Mouse (Mus musculus) limb, embryonic 14.5 days (tissue): ENCODE measurements around the gene Slc28a3. TPM values are rescaled to one million over a fixed set of nuclear protein-coding genes. Genes with fewer than 3 reads are reported as not detected.

Experiments
- ATAC-seq: fragments of 200-750 bp; cut with Nextera tagmentation; 2 replicates; pipeline ENCODE4 v1.8.0; 2017; ENCODE audit warnings: low read depth, moderate number of reproducible peaks, moderate TSS enrichment; ENCODE audit not compliant: low FRiP score
- DNase-seq: peaks from one replicate; pipeline ENCODE4 v3.0.0-alpha.2; 2015; ENCODE audit warnings: low spot score
- H3K27ac ChIP-seq: fragments of 300-500 bp; sonication (generic); replicated peaks from 2 replicates; pipeline ENCODE4 v1.5.1; 2014; ENCODE audit warnings: low read depth, mild to moderate bottlenecking, low read length, moderate library complexity, mixed read lengths
- H3K27me3 ChIP-seq: fragments of 300-500 bp; sonication (generic); 2 replicates; pipeline ENCODE4 v1.6.1; 2014; ENCODE audit warnings: low read length, mixed read lengths; ENCODE audit not compliant: control insufficient read depth, insufficient read depth
- H3K36me3 ChIP-seq: fragments of 300-500 bp; sonication (generic); 2 replicates; pipeline ENCODE4 v1.6.1; 2014; ENCODE audit warnings: mild to moderate bottlenecking, low read length, moderate library complexity, mixed read lengths; ENCODE audit not compliant: control insufficient read depth, insufficient read depth
- H3K4me1 ChIP-seq: fragments of 300-500 bp; sonication (generic); 2 replicates; pipeline ENCODE4 v1.6.1; 2014; ENCODE audit warnings: antibody characterized with exemption, low read length, mixed read lengths; ENCODE audit not compliant: control insufficient read depth, insufficient read depth
- H3K4me2 ChIP-seq: fragments of 300-500 bp; sonication (generic); replicated peaks from 2 replicates; pipeline ENCODE4 v1.6.1; 2014; ENCODE audit warnings: low read depth, mild to moderate bottlenecking, low read length, moderate library complexity; ENCODE audit not compliant: severe bottlenecking
- H3K4me3 ChIP-seq: fragments of 300-500 bp; sonication (generic); replicated peaks from 2 replicates; pipeline ENCODE4 v1.5.1; 2014; ENCODE audit warnings: low read length
- H3K9ac ChIP-seq: fragments of 300-500 bp; sonication (generic); 2 replicates; pipeline ENCODE4 v1.6.1; 2014; ENCODE audit warnings: mild to moderate bottlenecking, low read depth, low read length, moderate library complexity; ENCODE audit not compliant: severe bottlenecking
- H3K9me3 ChIP-seq: fragments of 300-500 bp; sonication (generic); 2 replicates; pipeline ENCODE4 v1.6.1; 2016; ENCODE audit warnings: low read length; ENCODE audit not compliant: control insufficient read depth
- POLR2A ChIP-seq: fragments of 200-500 bp; IDR thresholded peaks from 2 replicates; pipeline ENCODE4 v1.8.0; 2012; ENCODE audit warnings: inconsistent platforms, mild to moderate bottlenecking, moderate library complexity, borderline replicate concordance; ENCODE audit not compliant: insufficient read depth, insufficient read length; ENCODE audit errors: extremely low read depth
- WGBS: fragments of 180-500 bp; shearing (Covaris S2); extraction: QIAGEN DNeasy Blood & Tissue Kit; methylation state at CpG from one replicate; pipeline ENCODE4 v1.1.7; 2014; 5-methylcytosine and 5-hydroxymethylcytosine counted together
- polyA plus RNA-seq, 2 experiments: library from polyadenylated mRNA; depleted of rRNA in 1 of 2; stranded (reverse) in 1 of 2; unstranded in 1 of 2; fragments of >200 nt; fragmentation: Nextera tagmentation in 1 of 2; extraction: Ambion mirVana in 1 of 2; gene quantifications; 2 replicates each; pipeline versions ENCODE4 v1.2.1 to v1.2.3; 2012 to 2014

Gene Slc28a3
- polyA plus RNA-seq, 2 experiments, result 0.13 TPM; not detected in 1

- H3K4me2 ChIP-seq, result no peak overlapping the region
- no peaks in the 10 kb centered on the region for H3K9me3 ChIP-seq
- H3K36me3 ChIP-seq, result no peaks in the 10 kb centered on the region
- no peaks in the 10 kb centered on the region for H3K27me3 ChIP-seq
- 72% methylated on average over 2 of the region's 2 CpGs for WGBS
- H3K9ac ChIP-seq, result no peak overlapping the region
- no peak overlapping the region for H3K4me3 ChIP-seq
- no peak overlapping the region for H3K27ac ChIP-seq
- no peak for ATAC-seq
- TF ChIP-seq POLR2A, result no peak
- DNase-seq, result no peak
- no peaks in the 10 kb centered on the region for H3K4me1 ChIP-seq
Observed at GRCm38 (mm10) chr13:58535321-58535720, 75.4 kb downstream of the Slc28a3 start.

DNA sequence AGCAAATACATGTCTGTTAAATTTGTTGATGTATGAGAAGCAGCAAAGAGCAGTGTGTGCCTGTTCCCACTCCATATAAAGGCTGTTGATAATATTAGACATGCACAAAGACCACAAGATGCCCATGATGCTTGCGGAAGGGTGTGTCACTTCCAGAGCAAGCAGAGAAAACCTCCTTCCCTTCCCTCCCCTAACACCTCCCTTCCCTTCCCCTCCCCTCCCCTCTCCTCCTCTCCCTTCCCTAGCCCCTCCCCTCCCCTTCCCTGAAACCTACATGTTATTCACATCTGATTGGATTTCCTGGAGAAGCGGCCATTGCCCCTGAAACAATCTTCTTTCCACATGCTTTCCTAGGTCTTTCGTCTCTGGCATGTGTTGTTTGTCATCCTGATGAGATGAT is 75.8 kb downstream of the Slc28a3 start:
- no peaks in the 10 kb centered on the region for H3K9me3 ChIP-seq
- H3K4me1 ChIP-seq, result no peaks in the 10 kb centered on the region
- WGBS, result 81% methylated on average over 3 of the region's 3 CpGs
- no peak overlapping the region for H3K4me3 ChIP-seq
- TF ChIP-seq POLR2A, result no peak
- no peak overlapping the region for H3K9ac ChIP-seq
- no peak overlapping the region for H3K4me2 ChIP-seq
- H3K27me3 ChIP-seq, result no peaks in the 10 kb centered on the region
- no peak for DNase-seq
- ATAC-seq, result no peak
- H3K27ac ChIP-seq, result no peak overlapping the region
- H3K36me3 ChIP-seq, result no peaks in the 10 kb centered on the region

GRCm38 (mm10) chr13:58534216-58534841 is 76.3 kb downstream of the Slc28a3 start:
- no peak for ATAC-seq
- Histone ChIP-seq H3K4me3 (no peak overlapping the region), H3K4me2 (no peak overlapping the region), H3K4me1 (no peaks in the 10 kb centered on the region), H3K9ac (no peak overlapping the region), H3K27ac (no peak overlapping the region), H3K9me3 (no peaks in the 10 kb centered on the region), H3K36me3 (no peaks in the 10 kb centered on the region), H3K27me3 (no peaks in the 10 kb centered on the region)
- DNase-seq, result no peak
- 63% methylated on average over 7 of the region's 7 CpGs for WGBS
- TF ChIP-seq POLR2A, result no peak

- Histone ChIP-seq H3K27me3 (no peaks in the 10 kb centered on the region), H3K9ac (no peak overlapping the region), H3K4me2 (no peak overlapping the region), H3K4me1 (peaks cover 9% of the 10 kb centered on the region), H3K9me3 (no peaks in the 10 kb centered on the region), H3K4me3 (no peak overlapping the region), H3K36me3 (no peaks in the 10 kb centered on the region), H3K27ac (no peak overlapping the region)
- no peak for TF ChIP-seq POLR2A
- WGBS, result 80% methylated on average over 3 of the region's 3 CpGs
- no peak for ATAC-seq
- DNase-seq, result no peak
Observed at GRCm38 (mm10) chr13:58524581-58524980, 86.1 kb downstream of the Slc28a3 start.

DNA sequence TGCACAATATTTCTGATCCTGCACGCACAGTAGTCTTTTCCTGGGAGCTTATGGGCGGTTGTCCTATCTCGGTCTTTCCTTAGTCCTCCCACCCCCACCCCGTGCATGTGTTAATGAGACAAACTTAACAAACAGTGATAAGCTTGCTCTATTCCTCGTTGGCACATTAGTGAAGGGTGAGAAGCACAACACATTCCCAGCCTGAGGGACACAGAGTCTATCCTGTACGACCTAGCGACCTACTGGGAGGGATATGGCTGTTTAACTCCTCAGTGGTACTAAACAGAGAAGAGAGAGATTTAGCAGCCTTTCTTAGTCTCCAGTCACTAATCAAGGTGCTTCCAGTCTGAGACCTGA is 86.9 kb downstream of the Slc28a3 start:
- Histone ChIP-seq H3K9me3 (no peaks in the 10 kb centered on the region), H3K36me3 (no peaks in the 10 kb centered on the region), H3K4me3 (no peak overlapping the region), H3K27ac (no peak overlapping the region), H3K4me2 (no peak overlapping the region), H3K4me1 (peaks cover 9% of the 10 kb centered on the region), H3K27me3 (no peaks in the 10 kb centered on the region), H3K9ac (no peak overlapping the region)
- TF ChIP-seq POLR2A, result no peak
- 55% methylated on average over 7 of the region's 7 CpGs for WGBS
- DNase-seq, result no peak
- no peak for ATAC-seq
